Mouse (Mus musculus): ENCODE data around the gene Gm11115. TPM values are rescaled to one million over a fixed set of nuclear protein-coding genes. Genes with fewer than 3 reads are reported as not detected.

The Gm11115 gene
- not detected for total RNA-seq (2023)

GRCm38 (mm10) chr5:88153999-88154398, at the start of gene Gm11115:
Gene Gm11115 (minus strand): TSS chr5:88154099.

GRCm38 (mm10) chr5:88111430-88111829, 42.5 kb downstream of the Gm11115 start, which contains the start of gene Gm11116:
Gene Gm11116 (minus strand): TSS chr5:88111530.

Other genes starting within 250 kb of the Gm11115 start
- gene Csn3, start 228.5 kb downstream of the Gm11115 start, total RNA-seq (2023): not detected
- not detected for gene 2310003L06Rik, start 184.6 kb downstream of the Gm11115 start, total RNA-seq (2023)
- not detected for gene Gm28434, start 184.6 kb downstream of the Gm11115 start, total RNA-seq (2023)
- not detected for gene Cabs1, start 174.7 kb downstream of the Gm11115 start, total RNA-seq (2023)
- gene Smr3a, start 151.6 kb downstream of the Gm11115 start, total RNA-seq (2023): not detected
- gene Smr2, start 67.5 kb downstream of the Gm11115 start, total RNA-seq (2023): not detected
- gene Gm11116, start 42.6 kb downstream of the Gm11115 start, total RNA-seq (2023): not detected
- gene Gm7714, start 114.8 kb upstream of the Gm11115 start, total RNA-seq (2023): not detected
- not detected for gene Prol1, start 163.2 kb upstream of the Gm11115 start, total RNA-seq (2023)
- gene Amtn, start 222.0 kb upstream of the Gm11115 start, total RNA-seq (2023): not detected

Measured in B cell, adult 67 days (primary cell).